Mouse (Mus musculus) liver, adult 2 months (tissue): Measurements from ENCODE around the gene Klf11. TPM values are rescaled to one million over a fixed set of nuclear protein-coding genes. Genes with fewer than 3 reads are reported as not detected.

Source experiments
- DNase-seq: peaks from one replicate; pipeline ENCODE4 v3.0.0-alpha.2; 2011; ENCODE audit warnings: low read depth, low spot score; ENCODE audit errors: extremely low read depth
- H3K27ac ChIP-seq: fragments of 200-500 bp; replicated peaks from 2 replicates; pipeline ENCODE4 v1.5.1; 2012; ENCODE audit warnings: low read depth, mild to moderate bottlenecking, control low read depth, inconsistent platforms, low read length; ENCODE audit not compliant: insufficient read depth
- H3K27me3 ChIP-seq: fragments of 200-500 bp; 2 replicates; pipeline ENCODE4 v1.6.1; 2012; ENCODE audit warnings: mild to moderate bottlenecking, moderate library complexity, low read length, inconsistent platforms; ENCODE audit not compliant: control insufficient read depth, insufficient read depth
- H3K36me3 ChIP-seq: fragments of 200-500 bp; 2 replicates; pipeline ENCODE4 v1.6.1; 2012; ENCODE audit warnings: low read length, inconsistent platforms; ENCODE audit not compliant: control insufficient read depth, insufficient read depth
- H3K4me1 ChIP-seq: fragments of 200-500 bp; 2 replicates; pipeline ENCODE4 v1.6.1; 2011; ENCODE audit warnings: low read length; ENCODE audit not compliant: control insufficient read depth, insufficient read depth
- H3K4me3 ChIP-seq: fragments of 200-500 bp; 2 replicates; pipeline ENCODE4 v1.5.1; 2011; ENCODE audit warnings: low read depth, mild to moderate bottlenecking, control low read depth, low read length, moderate library complexity; ENCODE audit not compliant: insufficient read depth
- H3K79me2 ChIP-seq: fragments of 200-500 bp; 2 replicates; pipeline ENCODE4 v1.6.1; 2012; ENCODE audit warnings: inconsistent platforms, mild to moderate bottlenecking, low read length, moderate library complexity; ENCODE audit not compliant: control insufficient read depth, insufficient read depth
- H3K9ac ChIP-seq: fragments of 200-500 bp; 2 replicates; pipeline ENCODE4 v1.6.1; 2012; ENCODE audit warnings: low read depth, mild to moderate bottlenecking, control low read depth, inconsistent platforms, low read length
- CTCF ChIP-seq: fragments of 200-500 bp; IDR thresholded peaks from 2 replicates; pipeline ENCODE4 v1.5.1; 2011; ENCODE audit warnings: low read depth, low read length, control low read depth
- POLR2A ChIP-seq: fragments of 200-500 bp; IDR thresholded peaks from 2 replicates; pipeline ENCODE4 v1.6.1; 2011; ENCODE audit warnings: low read length, control low read depth; ENCODE audit not compliant: insufficient read depth; ENCODE audit errors: extremely low read depth
- WGBS: fragments of 180-500 bp; shearing (Covaris S2); methylation state at CpG from one replicate; pipeline ENCODE4 v1.1.7; 2018; 5-methylcytosine and 5-hydroxymethylcytosine counted together
- polyA plus RNA-seq: library from polyadenylated mRNA; depleted of rRNA; stranded (reverse); fragments of >200 nt; gene quantifications from 2 replicates; pipeline ENCODE4 v1.2.3, GENCODE M21; 2012
- total RNA-seq: library from RNA; depleted of rRNA; stranded (reverse); fragments of >200 nt; gene quantifications from 2 replicates; pipeline ENCODE4 v1.2.3, GENCODE M21; 2014

Gene Klf11
- total and polyA plus RNA-seq, 2 experiments, result 2.8 to 5.9 TPM

DNA sequence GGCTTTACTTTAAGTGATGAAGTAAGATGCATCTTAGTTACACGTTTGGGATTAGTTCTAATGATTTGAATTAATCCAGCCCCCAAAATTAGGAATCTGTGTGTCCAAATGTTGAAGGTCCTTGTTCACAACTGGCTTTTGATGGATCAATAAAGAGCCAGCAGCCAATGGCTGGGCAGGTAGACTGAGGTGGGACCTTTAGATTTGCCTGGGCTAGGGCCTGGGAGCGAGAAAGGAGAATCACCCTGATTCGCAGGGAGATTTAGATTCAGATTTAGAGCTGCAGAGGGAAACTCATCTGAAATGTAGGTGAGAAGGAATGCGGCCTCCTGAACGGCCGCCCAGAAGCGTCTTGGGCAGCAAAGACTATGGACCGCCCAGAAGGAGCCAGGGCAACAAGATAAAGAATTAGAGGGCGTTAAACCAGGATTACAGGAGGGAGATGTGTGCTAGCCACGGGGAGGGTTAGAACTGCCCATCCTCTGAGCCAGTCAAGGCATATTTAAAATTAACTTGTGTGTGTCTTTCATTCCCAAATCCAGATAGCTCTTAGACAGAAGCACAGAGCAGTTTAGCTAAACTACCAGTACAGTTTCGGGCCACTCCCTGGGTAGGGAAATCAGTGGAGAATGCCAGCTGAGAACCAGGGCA is 35.7 kb downstream of the Klf11 start:
- TF ChIP-seq CTCF, result no peak
- Histone ChIP-seq H3K27ac (peak overlapping the region; percentile 94), H3K27me3 (no peaks in the 10 kb centered on the region), H3K79me2 (no peaks in the 10 kb centered on the region), H3K4me1 (peaks cover 22% of the 10 kb centered on the region), H3K9ac (peak overlapping the region; percentile 57), H3K4me3 (no peak overlapping the region), H3K36me3 (no peaks in the 10 kb centered on the region)
- WGBS, result 29% methylated on average over 11 of the region's 11 CpGs
- no peak for DNase-seq

DNA sequence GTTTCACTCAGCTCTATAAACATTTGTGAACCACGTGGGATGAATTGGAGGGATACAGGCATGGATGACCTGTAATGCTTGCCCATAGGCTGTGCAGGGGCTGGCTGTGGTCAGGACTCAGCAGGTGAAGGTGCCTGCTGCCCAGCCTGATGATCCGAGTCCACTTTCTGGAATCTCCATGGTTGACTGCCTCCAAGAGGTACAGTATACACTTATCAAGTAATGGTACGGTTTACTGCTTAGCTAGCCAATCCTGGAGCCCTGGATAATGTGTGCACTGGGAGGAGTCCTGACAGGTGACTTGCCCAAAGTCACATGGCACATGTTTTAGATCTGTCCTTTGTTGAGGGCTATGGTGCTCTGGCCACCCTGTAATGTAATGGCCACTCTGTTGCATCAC is 39.3 kb downstream of the Klf11 start:
- H3K36me3 ChIP-seq, result no peaks in the 10 kb centered on the region
- H3K4me3 ChIP-seq, result no peak overlapping the region
- H3K79me2 ChIP-seq, result no peaks in the 10 kb centered on the region
- no peak overlapping the region for H3K27ac ChIP-seq
- WGBS, result 91% methylated on average over 3 of the region's 3 CpGs
- H3K4me1 ChIP-seq, result peaks cover 10% of the 10 kb centered on the region
- no peak overlapping the region for H3K9ac ChIP-seq
- no peak for TF ChIP-seq POLR2A
- no peak for TF ChIP-seq CTCF
- H3K27me3 ChIP-seq, result no peaks in the 10 kb centered on the region
- DNase-seq, result no peak

DNA sequence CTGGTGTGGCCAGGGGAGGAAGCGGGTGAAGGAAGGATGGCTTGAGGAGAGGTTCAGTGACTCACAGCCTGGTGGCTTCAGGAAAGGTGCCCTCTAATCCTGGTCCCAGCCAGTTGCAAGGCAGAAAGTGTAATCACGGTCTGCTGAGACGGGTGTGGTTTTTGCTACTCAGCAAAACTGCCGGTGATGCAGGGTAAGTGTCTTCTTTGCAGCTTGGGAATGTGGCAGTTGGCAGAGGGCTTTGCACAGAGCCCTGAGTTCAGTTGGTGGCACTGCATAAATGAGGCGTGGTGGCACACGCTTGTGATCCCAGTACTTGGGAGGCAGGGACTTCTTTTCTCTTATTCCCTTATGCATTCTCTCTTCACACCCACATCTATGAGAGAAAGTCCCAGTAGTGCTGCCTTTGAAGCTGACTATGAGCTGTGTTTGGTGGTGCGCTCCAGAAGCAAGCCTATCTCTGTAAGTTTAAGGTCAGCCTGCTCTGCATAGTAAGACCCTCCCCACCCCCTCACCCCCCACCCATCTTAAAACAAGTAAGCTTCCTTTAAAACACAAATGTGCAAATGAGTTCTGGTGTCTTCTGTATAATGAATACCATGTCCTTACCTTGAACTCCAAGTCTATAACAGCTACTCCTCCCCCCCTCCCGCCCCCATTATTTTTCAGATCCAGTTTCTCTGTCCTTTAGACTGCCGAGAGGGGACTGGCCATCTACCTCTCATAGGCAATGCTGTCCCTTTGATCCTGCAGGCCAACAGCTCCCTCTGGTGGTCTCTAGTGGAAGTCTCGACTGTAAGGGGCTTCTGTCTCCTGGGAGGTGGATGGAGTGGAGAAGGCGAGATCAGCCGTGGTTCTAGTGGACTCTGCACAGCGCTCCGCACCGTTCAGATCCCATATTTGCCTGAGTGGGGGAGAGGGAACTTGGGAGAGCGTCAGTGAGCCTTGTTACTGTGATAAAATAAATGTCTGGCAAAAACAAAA is 45.7 kb downstream of the Klf11 start:
- H3K9ac ChIP-seq, result no peak overlapping the region
- H3K27me3 ChIP-seq, result no peaks in the 10 kb centered on the region
- no peak overlapping the region for H3K4me3 ChIP-seq
- H3K27ac ChIP-seq, result no peak overlapping the region
- no peaks in the 10 kb centered on the region for H3K4me1 ChIP-seq
- no peaks in the 10 kb centered on the region for H3K36me3 ChIP-seq
- H3K79me2 ChIP-seq, result no peaks in the 10 kb centered on the region
- peak; percentile 65 for DNase-seq
- 34% methylated on average over 16 of the region's 16 CpGs for WGBS
- TF ChIP-seq POLR2A (no peak), CTCF (peak; percentile 95)

DNA sequence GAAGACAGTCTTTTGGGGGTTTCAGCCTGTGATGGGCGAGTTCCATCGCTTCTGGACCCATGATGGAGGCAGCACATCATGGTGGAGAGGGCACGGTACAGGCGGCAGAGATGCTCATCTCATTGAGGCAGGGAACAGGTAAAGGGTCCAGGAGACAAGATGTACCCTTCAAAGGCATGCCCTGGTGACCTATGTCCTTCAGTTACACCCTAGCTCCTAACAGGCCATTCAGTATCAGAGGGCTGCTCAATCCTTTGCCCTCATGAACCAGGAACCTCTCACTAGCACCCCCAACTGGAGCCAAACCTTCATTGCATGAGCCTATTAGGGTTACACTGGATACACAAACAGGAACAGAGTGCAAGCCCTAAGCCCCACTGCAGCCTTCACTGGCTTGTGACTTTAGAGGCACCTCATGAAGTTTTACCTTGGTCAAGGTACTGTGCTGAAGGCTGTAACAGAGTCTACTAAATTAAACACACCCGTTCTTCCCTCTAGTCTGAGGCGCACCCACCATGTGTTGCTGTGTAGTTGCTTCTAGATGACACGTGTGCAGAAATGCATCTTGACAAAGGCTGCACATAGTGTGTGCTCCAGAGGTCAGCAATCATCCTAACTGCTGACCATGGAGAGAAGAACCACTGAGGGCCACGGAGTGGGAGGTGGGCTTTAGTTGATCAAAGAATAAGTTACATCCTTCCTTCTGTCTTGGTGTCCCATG is 46.6 kb downstream of the Klf11 start:
- H3K27me3 ChIP-seq, result no peaks in the 10 kb centered on the region
- H3K36me3 ChIP-seq, result no peaks in the 10 kb centered on the region
- DNase-seq, result peak; percentile 58
- WGBS, result 64% methylated on average over 8 of the region's 8 CpGs
- no peaks in the 10 kb centered on the region for H3K79me2 ChIP-seq
- H3K4me3 ChIP-seq, result no peak overlapping the region
- H3K27ac ChIP-seq, result no peak overlapping the region
- H3K9ac ChIP-seq, result no peak overlapping the region
- TF ChIP-seq CTCF (peak; percentile 31; the same call in 1 of the 2 replicates), POLR2A (no peak)
- H3K4me1 ChIP-seq, result no peaks in the 10 kb centered on the region

DNA sequence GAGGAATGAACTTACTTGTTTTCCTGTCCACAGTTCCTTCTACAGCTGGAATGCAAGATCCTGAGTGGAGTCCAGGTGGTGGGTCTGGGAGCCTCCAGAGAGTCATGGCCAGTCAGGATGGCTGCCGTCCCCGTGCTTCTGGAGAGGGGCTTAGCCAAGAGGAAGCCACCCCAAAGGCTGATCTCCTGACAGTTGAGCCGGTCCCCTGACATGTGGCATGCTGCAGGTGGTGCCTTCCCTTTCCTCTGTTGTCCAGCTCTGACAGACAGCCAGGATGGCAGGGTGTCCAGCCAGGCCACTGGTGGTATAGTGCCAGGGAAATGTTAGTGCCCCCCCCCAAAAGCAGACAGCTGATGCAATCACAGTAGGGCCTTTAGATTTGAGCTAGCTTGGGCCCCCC is 47.4 kb downstream of the Klf11 start:
- Histone ChIP-seq H3K9ac (no peak overlapping the region), H3K27me3 (no peaks in the 10 kb centered on the region), H3K79me2 (no peaks in the 10 kb centered on the region), H3K4me3 (no peak overlapping the region), H3K4me1 (no peaks in the 10 kb centered on the region), H3K27ac (no peak overlapping the region), H3K36me3 (no peaks in the 10 kb centered on the region)
- WGBS, result 87% methylated on average over 3 of the region's 3 CpGs
- DNase-seq, result no peak
- TF ChIP-seq CTCF (no peak), POLR2A (no peak)
